Mouse (Mus musculus) forebrain, embryonic 16.5 days (tissue): ENCODE measurements at regions not wholly inside any gene's neighbourhood (a gene's known extent, or its start where the extent isn't known, plus 50 kb on each side); places are given as distances from the start of the nearest gene placed in this dataset.

ENCODE experiments used
- ATAC-seq: fragments of 200-750 bp; cut with Nextera tagmentation; 2 replicates; pipeline ENCODE4 v1.8.0; 2017; ENCODE audit warnings: mild to moderate bottlenecking, moderate library complexity
- H3K27ac ChIP-seq: fragments of 300-500 bp; sonication (generic); 2 replicates; pipeline ENCODE4 v1.5.1; 2014; ENCODE audit warnings: low read length, control low read depth
- H3K27me3 ChIP-seq: fragments of 300-500 bp; sonication (generic); replicated peaks from 2 replicates; pipeline ENCODE4 v1.6.1; 2014; ENCODE audit warnings: low read length; ENCODE audit not compliant: control insufficient read depth, insufficient read depth
- H3K36me3 ChIP-seq: fragments of 300-500 bp; sonication (generic); 2 replicates; pipeline ENCODE4 v1.6.1; 2014; ENCODE audit not compliant: control insufficient read depth, insufficient read depth
- H3K4me1 ChIP-seq: fragments of 300-500 bp; sonication (generic); replicated peaks from 2 replicates; pipeline ENCODE4 v1.6.1; 2014; ENCODE audit warnings: low read length; ENCODE audit not compliant: control insufficient read depth, insufficient read depth
- H3K4me2 ChIP-seq: fragments of 300-500 bp; sonication (generic); 2 replicates; pipeline ENCODE4 v1.6.1; 2014; ENCODE audit warnings: mild to moderate bottlenecking, low read length, control low read depth
- H3K4me3 ChIP-seq: fragments of 300-500 bp; sonication (generic); replicated peaks from 2 replicates; pipeline ENCODE4 v1.5.1; 2014; ENCODE audit warnings: mild to moderate bottlenecking, low read length, control low read depth
- H3K9ac ChIP-seq: fragments of 300-500 bp; sonication (generic); replicated peaks from 2 replicates; pipeline ENCODE4 v1.6.1; 2014; ENCODE audit warnings: low read depth, low read length, control low read depth
- H3K9me3 ChIP-seq: fragments of 300-500 bp; sonication (generic); 2 replicates; pipeline ENCODE4 v1.6.1; 2016; ENCODE audit warnings: low read length; ENCODE audit not compliant: control insufficient read depth
- WGBS: fragments of 180-500 bp; shearing (Covaris S2); extraction: QIAGEN DNeasy Blood & Tissue Kit; methylation state at CpG from one replicate; pipeline ENCODE4 v1.1.7; 2014; 5-methylcytosine and 5-hydroxymethylcytosine counted together

GRCm38 (mm10) chr5:119388841-119389240 lies 281.6 kb upstream of the Tbx3 start:
- no peak overlapping the region for H3K27ac ChIP-seq
- 25% methylated on average over 5 of the region's 5 CpGs for WGBS
- no peak for ATAC-seq
- H3K9ac ChIP-seq, result no peak overlapping the region
- H3K9me3 ChIP-seq, result no peaks in the 10 kb centered on the region
- no peak overlapping the region for H3K4me3 ChIP-seq
- H3K36me3 ChIP-seq, result no peaks in the 10 kb centered on the region
- no peaks in the 10 kb centered on the region for H3K27me3 ChIP-seq
- H3K4me1 ChIP-seq, result peaks cover 11% of the 10 kb centered on the region; the same call in 1 of the 2 replicates
- H3K4me2 ChIP-seq, result no peak overlapping the region

GRCm38 (mm10) chr5:119389384-119389783 lies 281.1 kb upstream of the Tbx3 start:
- no peak for ATAC-seq
- H3K4me2 ChIP-seq, result no peak overlapping the region
- WGBS, result 62% methylated on average over 9 of the region's 9 CpGs
- no peak overlapping the region for H3K4me3 ChIP-seq
- H3K4me1 ChIP-seq, result peaks cover 11% of the 10 kb centered on the region; the same call in 1 of the 2 replicates
- H3K27me3 ChIP-seq, result no peaks in the 10 kb centered on the region
- no peak overlapping the region for H3K27ac ChIP-seq
- H3K36me3 ChIP-seq, result no peaks in the 10 kb centered on the region
- no peak overlapping the region for H3K9ac ChIP-seq
- no peaks in the 10 kb centered on the region for H3K9me3 ChIP-seq

GRCm38 (mm10) chr5:119389857-119390256 lies 280.6 kb upstream of the Tbx3 start:
- Histone ChIP-seq H3K9ac (no peak overlapping the region), H3K4me2 (no peak overlapping the region), H3K27me3 (no peaks in the 10 kb centered on the region), H3K4me1 (peaks cover 11% of the 10 kb centered on the region; the same call in 1 of the 2 replicates), H3K36me3 (no peaks in the 10 kb centered on the region), H3K4me3 (no peak overlapping the region), H3K27ac (no peak overlapping the region), H3K9me3 (no peaks in the 10 kb centered on the region)
- 61% methylated on average over 7 of the region's 7 CpGs for WGBS
- no peak for ATAC-seq

GRCm38 (mm10) chr5:119398475-119398874 lies 272.0 kb upstream of the Tbx3 start:
- no peak overlapping the region for H3K4me3 ChIP-seq
- H3K9ac ChIP-seq, result no peak overlapping the region
- no peak for ATAC-seq
- no peak overlapping the region for H3K27ac ChIP-seq
- WGBS, result 90% methylated on average over 5 of the region's 5 CpGs
- H3K4me2 ChIP-seq, result no peak overlapping the region
- no peaks in the 10 kb centered on the region for H3K27me3 ChIP-seq
- H3K36me3 ChIP-seq, result no peaks in the 10 kb centered on the region
- H3K4me1 ChIP-seq, result no peaks in the 10 kb centered on the region; the same call in 1 of the 2 replicates
- no peaks in the 10 kb centered on the region for H3K9me3 ChIP-seq

- no peak overlapping the region for H3K4me2 ChIP-seq
- no peak overlapping the region for H3K9ac ChIP-seq
- no peak overlapping the region for H3K4me3 ChIP-seq
- no peaks in the 10 kb centered on the region; the same call in 1 of the 2 replicates for H3K4me1 ChIP-seq
- no peaks in the 10 kb centered on the region for H3K27me3 ChIP-seq
- H3K9me3 ChIP-seq, result no peaks in the 10 kb centered on the region
- no peaks in the 10 kb centered on the region for H3K36me3 ChIP-seq
- WGBS, result 26% methylated on average over 6 of the region's 6 CpGs
- H3K27ac ChIP-seq, result no peak overlapping the region
- no peak for ATAC-seq
Observed at GRCm38 (mm10) chr5:119400223-119400935, 270.1 kb upstream of the Tbx3 start.

GRCm38 (mm10) chr5:119401915-119402314 lies 268.6 kb upstream of the Tbx3 start:
- H3K9me3 ChIP-seq, result no peaks in the 10 kb centered on the region

GRCm38 (mm10) chr5:119402651-119403050 lies 267.8 kb upstream of the Tbx3 start:
- no peak overlapping the region for H3K4me3 ChIP-seq
- WGBS, result 79% methylated on average over 17 of the region's 17 CpGs
- no peaks in the 10 kb centered on the region for H3K36me3 ChIP-seq
- no peaks in the 10 kb centered on the region; the same call in 1 of the 2 replicates for H3K4me1 ChIP-seq
- H3K9me3 ChIP-seq, result no peaks in the 10 kb centered on the region
- no peaks in the 10 kb centered on the region for H3K27me3 ChIP-seq
- ATAC-seq, result no peak
- no peak overlapping the region for H3K27ac ChIP-seq
- no peak overlapping the region for H3K4me2 ChIP-seq
- H3K9ac ChIP-seq, result no peak overlapping the region

More at GRCm38 (mm10) chr5:119401915-119402314, 268.6 kb upstream of the Tbx3 start:
- H3K27me3 ChIP-seq, result no peaks in the 10 kb centered on the region
- no peak overlapping the region for H3K4me2 ChIP-seq
- ATAC-seq, result peak; percentile 72; the same call in 1 of the 2 replicates
- 61% methylated on average over 8 of the region's 8 CpGs for WGBS
- H3K9ac ChIP-seq, result no peak overlapping the region
- no peaks in the 10 kb centered on the region for H3K36me3 ChIP-seq
- no peak overlapping the region for H3K27ac ChIP-seq
- no peak overlapping the region for H3K4me3 ChIP-seq
- no peaks in the 10 kb centered on the region; the same call in 1 of the 2 replicates for H3K4me1 ChIP-seq

GRCm38 (mm10) chr5:119410966-119411365 lies 259.5 kb upstream of the Tbx3 start:
- Histone ChIP-seq H3K4me3 (no peak overlapping the region), H3K9me3 (peaks cover 3% of the 10 kb centered on the region; the same call in 1 of the 2 replicates), H3K4me1 (no peaks in the 10 kb centered on the region), H3K9ac (no peak overlapping the region), H3K27ac (no peak overlapping the region), H3K27me3 (no peaks in the 10 kb centered on the region), H3K36me3 (no peaks in the 10 kb centered on the region), H3K4me2 (no peak overlapping the region)
- no peak for ATAC-seq
- WGBS, result 66% methylated on average over 11 of the region's 11 CpGs

- no peak for ATAC-seq
- Histone ChIP-seq H3K36me3 (no peaks in the 10 kb centered on the region), H3K27ac (no peak overlapping the region), H3K4me3 (no peak overlapping the region), H3K9ac (no peak overlapping the region), H3K4me1 (peaks cover 5% of the 10 kb centered on the region), H3K4me2 (no peak overlapping the region), H3K27me3 (no peaks in the 10 kb centered on the region), H3K9me3 (peaks cover 3% of the 10 kb centered on the region; the same call in 1 of the 2 replicates)
- 81% methylated on average over 11 of the region's 11 CpGs for WGBS
Observed at GRCm38 (mm10) chr5:119415835-119416234, 254.6 kb upstream of the Tbx3 start.
